Mouse (Mus musculus) CD4-positive, CD25-positive, alpha-beta regulatory T cell, adult 4 months (primary cell): Measurements from ENCODE around the gene Cldn9. TPM values are rescaled to one million over a fixed set of nuclear protein-coding genes. Genes with fewer than 3 reads are reported as not detected.

Experiments used
- ATAC-seq: one replicate; pipeline ENCODE4 v1.8.0; 2017
- polyA plus RNA-seq, 2 experiments: library from polyadenylated mRNA; unstranded; fragments of 100-300 nt; shearing (Covaris generic); gene quantifications; one replicate each; pipeline ENCODE4 v1.2.1; 2017

Gene Cldn9
- polyA plus RNA-seq, 2 experiments from 2014 or later: not detected

- no peak for ATAC-seq
Observed at GRCm38 (mm10) chr17:23679127-23679835, 4.5 kb downstream of the Cldn9 start, which contains the start of gene Cldn6. Cldn6 (plus strand) TSS chr17:23679249.

- ATAC-seq: peak; percentile 60
Observed at GRCm38 (mm10) chr17:23677236-23677679, 6.6 kb downstream of the Cldn9 start, which contains the start of gene Tnfrsf12a. Tnfrsf12a (minus strand) TSS chr17:23677468.

- no peak for ATAC-seq
Observed at GRCm38 (mm10) chr17:23676473-23677031, 7.3 kb downstream of the Cldn9 start.

GRCm38 (mm10) chr17:23675564-23676281 is 8.1 kb downstream of the Cldn9 start:
- ATAC-seq: no peak

GRCm38 (mm10) chr17:23675127-23675526 is 8.7 kb downstream of the Cldn9 start:
- no peak for ATAC-seq

- ATAC-seq: no peak
Observed at GRCm38 (mm10) chr17:23674271-23674952, 9.4 kb downstream of the Cldn9 start.

GRCm38 (mm10) chr17:23673424-23674073 is 10.3 kb downstream of the Cldn9 start, which contains the start of the genes Hcfc1r1 and Thoc6:
Hcfc1r1 (plus strand) TSS chr17:23673596.
Thoc6 (minus strand) TSS chr17:23673882.
- ATAC-seq: peak; percentile 91

- ATAC-seq: no peak
Observed at GRCm38 (mm10) chr17:23672761-23673160, 11.1 kb downstream of the Cldn9 start.

- ATAC-seq: no peak
Observed at GRCm38 (mm10) chr17:23671519-23671918, 12.3 kb downstream of the Cldn9 start.

- no peak for ATAC-seq
Observed at GRCm38 (mm10) chr17:23670516-23671074, 13.2 kb downstream of the Cldn9 start.

GRCm38 (mm10) chr17:23665511-23665910 is 18.3 kb downstream of the Cldn9 start:
- ATAC-seq: no peak

- ATAC-seq: peak; percentile 60
Observed at GRCm38 (mm10) chr17:23664556-23665021, 19.2 kb downstream of the Cldn9 start.

- ATAC-seq: no peak
Observed at GRCm38 (mm10) chr17:23661526-23661925, 22.3 kb downstream of the Cldn9 start.

- ATAC-seq: no peak
Observed at GRCm38 (mm10) chr17:23660876-23661200, 23.0 kb downstream of the Cldn9 start.

GRCm38 (mm10) chr17:23660117-23660875 is 23.5 kb downstream of the Cldn9 start, which contains the start of gene Bicdl2:
Bicdl2 (plus strand) TSS chr17:23660506.
- ATAC-seq: peak; percentile 57

- no peak for ATAC-seq
Observed at GRCm38 (mm10) chr17:23658450-23658849, 25.4 kb downstream of the Cldn9 start.

GRCm38 (mm10) chr17:23654410-23654809 is 29.4 kb downstream of the Cldn9 start:
- ATAC-seq: no peak

- ATAC-seq: no peak
Observed at GRCm38 (mm10) chr17:23654001-23654400, 29.8 kb downstream of the Cldn9 start.

GRCm38 (mm10) chr17:23653324-23653723 is 30.5 kb downstream of the Cldn9 start:
- ATAC-seq: no peak

GRCm38 (mm10) chr17:23651363-23651762 is 32.5 kb downstream of the Cldn9 start:
- ATAC-seq: no peak

- ATAC-seq: no peak
Observed at GRCm38 (mm10) chr17:23645894-23646293, 37.9 kb downstream of the Cldn9 start.
